Mouse (Mus musculus) cerebellum, adult 18-20 months (tissue): ENCODE measurements around the gene Rassf7.
"Not testable (repeated sequence)": the region's sequence is repeated elsewhere in the genome, so short reads cannot be mapped to it uniquely, and the experiment has no call there.

ENCODE experiments used
- DNase-seq, 2 experiments: peaks; one replicate each; pipeline ENCODE4 v3.0.0; 2021

Rassf7 gene

DNA sequence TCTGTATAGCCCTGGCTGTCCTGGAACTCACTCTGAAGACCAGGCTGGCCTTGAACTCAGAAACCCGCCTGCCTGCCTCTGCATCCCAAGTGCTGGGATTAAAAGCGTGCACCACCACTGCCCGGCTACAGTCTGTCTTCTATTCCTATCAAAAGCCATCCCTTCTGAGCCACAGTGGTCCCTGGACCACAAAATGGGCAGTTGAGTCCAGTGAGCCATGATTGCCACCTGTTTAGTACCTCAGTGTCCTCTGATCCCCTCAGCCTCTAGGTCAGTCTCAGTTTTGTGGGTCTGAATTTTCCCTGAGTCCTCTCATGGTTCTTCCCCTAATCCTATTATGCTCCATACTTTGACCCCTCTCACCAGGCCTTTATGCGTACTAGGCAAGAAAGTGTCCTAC is 12.1 kb downstream of the Rassf7 start:
- no peak for DNase-seq

- DNase-seq = peak; percentile 89 to 97
Measured at GRCm38 (mm10) chr7:141228279-141229067, 12.8 kb downstream of the Rassf7 start, which contains the start of gene Phrf1. Gene Phrf1 (plus strand): TSS chr7:141228784.

DNA sequence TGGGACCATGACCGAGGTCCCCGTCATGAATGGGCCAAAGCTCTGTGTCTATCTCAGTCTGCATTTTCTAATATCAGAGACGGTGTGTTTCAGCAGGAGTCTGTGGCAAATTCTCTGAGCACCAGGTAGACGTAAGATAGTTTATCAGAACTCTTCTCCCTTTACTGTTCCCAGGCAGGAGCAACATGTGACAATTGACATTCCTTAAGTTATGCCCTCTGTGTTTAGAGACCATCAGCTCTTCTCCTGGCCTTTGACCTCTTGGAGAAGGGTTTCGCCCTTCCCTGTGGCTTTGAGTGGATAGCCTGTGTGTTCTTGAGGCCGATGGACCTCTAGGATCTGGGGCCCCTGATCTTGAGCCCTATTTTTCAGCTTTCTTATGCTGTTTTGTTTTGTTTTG is 14.0 kb downstream of the Rassf7 start:
- DNase-seq = no peak

DNA sequence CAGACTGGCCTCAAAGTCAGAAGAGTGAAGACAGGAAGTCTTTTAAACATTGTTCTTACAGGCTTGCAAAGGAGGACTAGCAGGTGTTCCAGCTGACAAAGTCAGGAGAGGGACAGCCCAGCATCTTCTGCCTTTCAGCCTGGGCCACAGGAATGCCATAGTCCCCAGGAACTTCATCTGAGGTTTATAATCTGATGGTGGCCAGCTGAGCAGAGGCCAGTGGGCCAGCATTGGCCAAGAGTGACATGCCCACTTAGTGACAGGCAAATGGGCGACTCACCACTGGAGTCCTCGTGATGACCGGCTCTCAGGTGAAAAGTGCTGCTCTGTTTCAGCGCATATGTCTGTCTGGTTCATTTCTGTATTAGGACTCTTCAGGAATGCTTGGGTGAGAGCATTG is 14.9 kb downstream of the Rassf7 start:
- DNase-seq = no peak

- peak; percentile 34 to 40 for DNase-seq
Measured at GRCm38 (mm10) chr7:141231111-141231510, 15.5 kb downstream of the Rassf7 start.

DNA sequence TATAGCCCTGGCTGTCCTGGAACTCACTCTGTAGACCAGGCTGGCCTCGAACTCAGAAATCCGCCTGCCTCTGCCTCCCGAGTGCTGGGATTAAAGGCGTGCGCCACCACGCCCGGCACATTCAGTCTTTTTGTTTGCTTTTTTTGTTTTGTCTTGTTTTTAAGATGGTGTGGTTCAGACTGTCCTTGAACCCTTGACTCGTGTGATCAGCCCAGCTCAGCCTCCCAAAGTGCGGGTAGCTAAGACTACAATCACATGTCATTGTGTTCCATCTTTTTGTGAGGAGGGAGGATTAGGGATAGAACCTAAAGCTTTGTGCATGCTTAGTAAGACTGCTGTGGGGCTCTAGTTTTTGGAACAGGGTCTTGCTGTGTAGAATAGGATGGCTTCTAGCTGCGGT is 15.9 kb downstream of the Rassf7 start:
- no peak for DNase-seq

DNA sequence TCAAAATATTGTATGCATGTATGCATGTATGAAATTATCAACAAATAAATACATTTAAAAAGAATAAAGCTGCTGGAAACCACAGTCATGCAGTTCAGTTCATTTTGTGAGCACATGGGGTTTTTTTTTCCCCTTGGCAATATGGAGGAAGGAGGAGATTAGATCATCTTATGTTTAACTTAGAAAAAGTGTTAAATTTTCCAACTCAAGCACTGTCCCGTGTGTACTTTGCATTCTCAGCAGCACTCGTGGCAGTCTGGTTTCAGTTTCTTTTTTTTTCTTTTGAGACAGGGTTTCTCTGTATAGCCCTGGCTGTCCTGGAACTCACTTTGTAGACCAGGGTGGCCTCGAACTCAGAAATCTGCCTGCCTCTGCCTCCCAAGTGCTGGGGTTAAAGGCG is 34.8 kb downstream of the Rassf7 start:
- DNase-seq = not testable (repeated sequence)

GRCm38 (mm10) chr7:141256159-141256558 is 40.5 kb downstream of the Rassf7 start:
- DNase-seq = no peak

DNA sequence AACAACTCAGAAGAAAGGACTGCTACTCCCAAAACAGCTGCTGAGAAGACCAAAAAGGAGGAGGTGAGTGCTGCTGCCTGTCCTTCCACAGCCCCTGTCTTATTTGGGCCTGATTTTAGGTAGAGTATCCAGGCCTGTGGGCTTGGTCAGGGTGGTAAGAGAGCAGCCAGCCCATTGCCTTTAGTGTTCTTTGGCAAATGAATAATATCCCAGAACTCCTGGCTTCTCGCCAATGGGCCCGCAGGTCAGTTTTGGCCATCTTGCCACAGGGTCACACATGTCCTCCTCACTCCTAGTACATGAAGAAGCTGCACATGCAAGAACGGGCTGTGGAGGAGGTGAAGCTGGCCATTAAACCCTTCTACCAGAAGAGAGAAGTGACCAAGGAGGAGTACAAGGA is 45.8 kb downstream of the Rassf7 start:
- peak in 1 of 2 experiments; percentile 43 for DNase-seq

GRCm38 (mm10) chr7:141263640-141264039 is 48.0 kb downstream of the Rassf7 start:
- no peak for DNase-seq

- no peak for DNase-seq
Measured at GRCm38 (mm10) chr7:141264041-141264700, 48.5 kb downstream of the Rassf7 start.

GRCm38 (mm10) chr7:141264761-141265410 is 49.2 kb downstream of the Rassf7 start:
- DNase-seq = peak; percentile 34 to 40

GRCm38 (mm10) chr7:141265411-141265738 is 49.7 kb downstream of the Rassf7 start:
- no peak for DNase-seq

DNA sequence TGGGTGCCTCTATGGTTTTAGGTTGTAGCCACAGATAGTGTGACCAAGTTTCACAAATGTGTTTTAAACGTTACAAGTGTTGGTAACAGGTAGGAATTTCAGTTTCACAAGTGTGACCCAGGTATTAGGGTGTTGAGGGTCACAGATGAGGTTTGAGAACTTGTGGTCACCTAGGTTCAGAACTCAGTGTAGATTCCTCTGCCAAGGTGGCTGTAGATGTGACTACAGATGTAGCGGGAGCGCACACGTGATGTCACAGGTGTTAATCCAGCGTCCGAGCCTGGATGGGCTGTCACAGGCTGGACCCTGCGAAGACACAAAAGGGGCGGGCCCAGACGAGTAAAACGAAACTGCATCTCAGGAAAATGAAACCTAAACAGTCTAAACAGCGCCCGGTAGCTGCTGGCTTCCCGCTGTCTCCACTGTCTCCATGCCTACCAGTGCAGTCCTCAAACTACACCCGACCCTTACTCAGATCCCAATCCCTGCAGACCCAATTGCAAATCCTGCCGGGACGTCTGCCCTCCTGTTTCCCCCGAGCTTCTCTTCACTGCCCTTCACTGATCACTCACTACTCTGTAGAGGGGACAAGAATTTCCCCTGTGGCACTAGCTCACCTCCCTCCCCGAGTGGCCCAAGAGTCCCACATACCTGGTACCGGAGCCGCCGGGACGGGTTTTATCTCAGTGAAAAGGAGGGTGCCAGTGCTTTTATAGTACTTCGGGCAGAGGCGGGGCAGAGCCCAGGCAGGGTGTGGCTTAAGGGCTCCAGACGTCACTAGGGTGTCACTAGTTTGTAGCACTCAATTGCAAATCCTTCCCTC is 50.3 kb downstream of the Rassf7 start, which contains the start of gene Irf7:
Gene Irf7 (minus strand): TSS at position 743 of the 823 bp plus-strand sequence.
- peak; percentile 39 to 50 for DNase-seq
